Mouse (Mus musculus) heart, postnatal 0 days (tissue): ENCODE measurements around the gene Hip1r.

Source experiments
- CTCF ChIP-seq: IDR thresholded peaks from 2 replicates; pipeline ENCODE4 v1.5.1; 2016; ENCODE audit warnings: antibody characterized with exemption, control low read depth, low read depth
- EP300 ChIP-seq: IDR thresholded peaks from 2 replicates; pipeline ENCODE4 v1.6.1; 2016; ENCODE audit warnings: antibody characterized with exemption, low read depth

DNA sequence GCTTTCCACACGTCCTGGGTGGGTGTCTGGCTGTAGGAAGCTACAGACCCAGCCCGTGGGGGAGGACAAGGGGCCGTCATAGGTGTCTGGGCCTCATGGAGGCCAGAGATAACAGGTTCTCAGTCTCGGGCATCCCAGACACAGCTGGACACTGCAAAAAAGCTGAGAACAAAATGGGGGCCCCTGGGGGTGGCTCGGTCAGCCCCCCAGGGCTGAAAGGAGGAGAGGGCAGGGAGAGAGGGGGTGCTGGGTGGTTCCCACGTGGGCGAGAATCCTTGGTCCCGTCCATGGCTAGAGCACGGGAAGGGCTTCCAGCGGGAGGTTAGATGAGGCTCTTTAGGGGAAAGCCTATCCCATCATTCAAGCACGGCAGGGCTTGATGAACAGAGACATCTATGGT is 9.4 kb downstream of the Hip1r start:
- TF ChIP-seq EP300 (no peak), CTCF (no peak)
